Mouse (Mus musculus) Muller cell, postnatal 12 days (primary cell): ENCODE results near the gene Ccdc73.
"Not testable (repeated sequence)": the region's sequence is repeated elsewhere in the genome, so short reads cannot be mapped to it uniquely, and the experiment has no call there.

Experiments
- DNase-seq: peaks from one replicate; pipeline ENCODE4 v3.0.0-alpha.2; 2015; ENCODE audit errors: inconsistent ontology term

The Ccdc73 gene

DNA sequence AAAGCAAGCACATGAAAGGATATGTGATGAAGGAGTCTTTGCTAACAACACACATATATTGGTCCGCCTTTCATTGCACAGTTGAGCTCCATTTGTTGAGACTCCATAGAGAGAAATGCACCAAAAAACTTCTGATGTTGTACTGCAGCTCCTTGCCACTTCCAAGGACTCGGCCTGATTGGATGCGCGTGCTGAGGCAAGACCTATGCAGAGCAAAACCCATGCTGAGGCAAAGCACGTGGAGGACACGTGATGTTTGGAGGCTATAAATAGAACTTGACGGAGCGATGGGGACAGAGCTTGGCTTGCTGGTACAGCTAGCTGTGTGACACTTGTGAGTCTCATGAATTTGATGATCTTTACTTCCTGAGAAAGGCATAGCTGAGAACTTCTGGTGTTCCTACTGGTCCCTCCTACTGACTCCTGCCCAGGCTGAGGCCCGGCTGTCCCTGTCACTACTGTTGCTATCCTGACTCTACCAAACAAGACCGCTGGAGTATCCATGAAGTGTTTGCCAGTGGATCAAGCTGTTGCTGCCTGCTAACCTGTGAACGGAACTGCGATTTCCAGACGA is at the start of gene Ccdc73:
Gene Ccdc73, plus strand, starts transcription at position 524 of the 574 bp plus-strand sequence.
- no peak for DNase-seq

DNA sequence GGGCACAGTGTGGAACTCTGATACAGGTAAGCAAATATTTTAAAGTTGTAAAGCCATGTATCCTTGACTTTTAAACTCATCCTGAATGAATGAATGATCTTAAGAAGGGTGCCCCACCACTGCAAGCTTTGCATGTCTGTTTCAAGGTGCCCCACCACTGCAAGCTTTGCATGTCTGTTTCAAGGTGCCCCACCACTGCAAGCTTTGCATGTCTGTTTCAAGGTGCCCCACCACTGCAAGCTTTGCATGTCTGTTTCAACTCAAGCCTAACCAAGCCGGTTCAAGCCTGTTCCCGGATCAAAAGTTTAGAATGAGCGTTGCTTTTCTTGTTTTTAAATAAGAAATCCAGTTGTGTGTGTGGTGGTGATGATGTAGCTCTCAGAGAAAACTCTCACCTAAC is 48.8 kb upstream of the Ccdc73 start:
- DNase-seq, result not testable (repeated sequence)

DNA sequence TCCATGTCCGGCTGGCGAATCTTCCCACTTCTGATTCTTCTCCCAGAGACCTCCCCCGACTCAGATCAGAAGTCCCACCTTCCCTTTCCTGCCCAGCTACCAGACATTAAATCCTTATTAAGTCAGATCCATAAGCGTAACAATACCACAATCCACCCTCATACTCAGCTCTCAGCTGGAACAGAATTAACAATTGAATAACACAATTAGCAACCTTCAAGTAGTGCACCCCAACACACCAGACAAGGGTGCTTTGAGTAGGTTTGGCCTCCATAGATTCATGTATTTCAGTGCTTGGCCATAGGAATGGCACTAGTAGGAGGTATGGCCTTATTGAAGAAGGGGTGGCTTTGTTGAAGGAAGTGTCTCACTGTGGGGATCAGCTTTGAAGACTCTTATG is 41.4 kb upstream of the Ccdc73 start:
- no peak for DNase-seq

DNA sequence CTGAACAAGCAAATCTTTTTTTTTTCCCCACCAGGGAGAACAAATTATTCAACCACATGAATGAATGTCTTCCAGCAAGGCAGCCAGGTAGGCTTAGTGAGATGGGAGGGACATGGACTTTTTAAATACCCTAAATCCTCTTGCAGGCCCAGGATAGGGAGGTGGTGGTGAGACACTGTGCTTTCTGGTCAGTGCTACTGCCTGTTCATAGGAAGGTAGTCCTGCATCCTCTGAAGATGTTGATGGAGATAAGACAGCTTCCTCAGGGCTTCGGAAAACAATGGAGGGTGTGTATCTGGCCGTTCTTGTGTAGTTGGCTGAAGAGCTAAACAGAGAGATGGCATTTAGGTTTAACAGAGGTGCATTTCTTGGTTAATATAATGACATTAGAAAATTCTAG is 35.1 kb upstream of the Ccdc73 start:
- DNase-seq, result no peak

DNA sequence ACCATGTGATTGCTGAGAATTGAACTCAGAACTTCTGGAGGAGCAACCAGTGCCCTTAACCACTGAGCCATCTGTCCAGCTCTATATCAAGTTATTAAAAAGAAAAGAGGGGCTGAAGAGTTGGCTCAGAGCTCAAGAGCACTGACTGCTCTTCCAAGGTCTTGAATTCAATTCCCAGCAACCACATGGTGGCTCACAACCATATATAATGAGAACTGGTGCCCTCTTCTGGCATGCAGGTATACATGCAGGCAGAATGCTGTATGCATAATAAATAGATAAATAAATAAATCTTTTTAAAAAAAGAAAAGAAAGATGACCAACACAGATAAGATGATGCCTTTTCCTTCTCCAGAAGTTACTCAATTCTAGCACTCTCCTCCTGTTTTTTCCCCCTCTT is 26.6 kb upstream of the Ccdc73 start:
- no peak for DNase-seq

DNA sequence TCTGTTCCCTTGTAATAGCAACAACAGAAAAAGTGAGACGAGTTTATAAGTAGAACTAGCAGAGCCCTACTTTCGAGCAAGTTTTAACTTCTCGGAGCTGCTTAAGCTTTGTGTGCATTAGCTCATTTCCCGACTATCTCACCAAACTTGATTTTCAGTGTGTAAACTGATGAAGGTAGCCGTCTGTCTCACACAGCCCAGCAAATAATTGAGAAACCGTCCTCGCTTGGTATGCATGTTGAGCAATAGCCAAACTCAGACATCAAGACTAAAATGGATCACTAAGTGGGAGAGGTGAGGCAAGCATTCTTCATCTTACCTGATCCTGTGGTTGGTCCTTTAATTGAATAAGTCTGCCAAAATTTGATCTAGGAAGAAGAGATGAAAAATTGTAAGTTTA is 25.9 kb upstream of the Ccdc73 start:
- no peak for DNase-seq

DNA sequence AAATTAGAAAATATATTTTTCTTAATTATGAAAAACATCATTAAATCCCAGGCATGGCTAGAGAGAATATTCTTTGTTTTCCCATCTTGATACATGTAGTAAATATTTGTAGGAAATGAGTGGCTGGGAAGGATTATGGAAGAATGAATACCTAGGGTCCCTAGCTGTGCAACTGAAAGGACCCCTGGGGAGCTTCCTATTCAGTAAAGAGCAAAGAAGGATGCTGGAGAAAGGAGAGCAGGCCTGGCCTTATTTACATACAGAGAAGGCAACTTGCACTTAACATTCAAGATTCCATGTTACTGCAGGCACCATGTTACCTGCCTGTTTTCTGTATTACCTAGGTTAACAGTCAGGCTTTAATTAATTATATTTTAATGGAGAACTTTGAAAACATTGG is 25.0 kb upstream of the Ccdc73 start:
- no peak for DNase-seq

DNA sequence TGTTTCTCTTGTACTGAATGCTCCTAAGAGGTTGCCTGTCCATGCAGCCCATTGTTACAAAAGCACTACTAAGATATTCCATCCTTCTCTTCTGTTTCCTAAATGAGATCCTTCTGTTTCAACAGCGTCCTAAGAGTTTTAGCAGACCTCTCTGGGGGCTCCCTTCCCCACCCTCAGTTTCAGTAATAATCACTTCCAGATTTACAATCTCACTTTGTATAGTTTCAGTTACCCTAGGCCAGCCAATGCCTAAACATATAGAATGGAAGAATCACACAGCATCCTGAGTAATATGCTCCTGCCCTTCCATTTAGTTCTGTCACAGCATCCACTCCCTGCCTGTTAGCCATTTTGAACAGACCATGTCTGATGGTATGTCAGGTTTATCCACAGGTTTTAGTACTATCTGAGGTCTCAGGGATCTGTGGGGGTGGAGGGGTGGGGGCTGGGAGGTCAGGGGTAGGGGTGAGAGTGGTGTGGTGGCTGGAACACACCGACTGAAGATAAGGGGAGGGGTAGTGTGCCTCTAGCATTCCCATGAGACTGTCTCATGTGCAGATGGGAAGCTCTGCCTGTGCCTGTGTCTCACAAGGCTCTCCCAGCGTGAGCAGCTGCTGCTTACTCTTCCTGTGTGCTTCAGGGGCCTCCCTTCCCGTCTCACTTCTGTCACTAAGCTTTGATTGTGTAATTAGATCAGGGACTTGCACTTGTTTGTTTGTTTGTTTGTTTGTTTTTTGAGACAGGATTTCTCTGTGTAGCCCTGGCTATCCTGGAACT is 20.8 kb upstream of the Ccdc73 start:
- DNase-seq, result no peak

DNA sequence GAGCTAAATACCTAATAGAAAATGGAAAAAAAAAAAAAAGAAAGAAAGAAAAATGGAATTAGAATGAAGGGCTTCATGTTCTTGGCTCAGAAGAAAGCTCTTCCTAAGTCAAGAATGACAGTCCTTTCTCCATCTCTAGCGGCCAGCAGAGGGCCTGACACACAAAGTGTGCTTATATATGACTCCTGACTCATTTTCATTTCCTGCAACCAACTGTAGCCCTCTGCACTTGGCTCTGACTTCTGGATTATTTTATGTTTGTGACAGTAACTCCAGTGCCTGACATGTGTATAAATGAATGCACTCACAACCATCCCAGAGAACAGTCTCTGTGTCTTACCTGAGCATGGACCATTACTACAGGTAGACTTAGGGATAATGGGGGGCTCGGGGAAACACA is 20.0 kb upstream of the Ccdc73 start:
- DNase-seq, result peak; percentile 16

DNA sequence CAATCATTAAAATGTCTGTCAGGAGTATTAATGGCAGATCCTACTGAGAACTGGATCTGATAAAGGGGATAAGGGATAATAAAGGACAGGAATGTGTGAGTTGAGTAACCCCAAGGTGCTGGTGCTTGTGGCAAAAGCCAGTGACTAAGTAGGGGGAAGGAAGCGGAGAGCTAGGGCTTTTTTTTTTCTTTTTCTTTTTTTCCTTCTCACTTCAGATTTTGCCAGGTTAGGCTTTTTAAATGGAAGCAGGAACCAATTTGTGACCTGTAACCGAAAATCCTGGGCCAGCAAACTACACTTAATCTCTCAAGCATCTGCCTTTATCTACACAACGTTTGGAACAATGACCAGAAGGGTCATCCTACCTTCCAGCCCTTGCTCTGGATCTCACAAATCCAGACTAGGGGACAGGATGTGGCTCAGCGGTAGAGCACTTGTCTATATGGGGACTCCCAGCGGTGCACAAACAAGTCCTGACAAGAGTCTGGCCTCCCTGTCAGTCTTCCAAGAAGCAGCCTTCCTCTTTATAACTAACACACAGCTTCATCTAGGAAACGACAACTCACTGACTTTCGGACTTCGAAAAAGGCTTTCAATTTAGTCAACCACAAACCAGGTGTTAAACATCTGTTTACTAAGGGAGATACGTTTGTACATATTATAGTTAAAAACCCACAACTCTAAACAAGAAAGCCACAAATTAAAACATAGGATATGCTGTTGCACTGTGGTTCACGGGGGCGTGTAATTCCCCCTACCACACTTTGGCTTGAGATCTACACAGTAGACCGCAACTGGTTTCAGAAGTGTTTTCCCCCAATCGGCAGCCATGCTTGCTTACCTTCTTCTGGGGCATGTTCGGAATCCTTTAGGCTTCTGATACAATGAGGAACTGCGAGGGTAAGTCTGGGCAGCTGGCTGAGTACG is 19.1 kb upstream of the Ccdc73 start:
- DNase-seq, result peak; percentile 41

DNA sequence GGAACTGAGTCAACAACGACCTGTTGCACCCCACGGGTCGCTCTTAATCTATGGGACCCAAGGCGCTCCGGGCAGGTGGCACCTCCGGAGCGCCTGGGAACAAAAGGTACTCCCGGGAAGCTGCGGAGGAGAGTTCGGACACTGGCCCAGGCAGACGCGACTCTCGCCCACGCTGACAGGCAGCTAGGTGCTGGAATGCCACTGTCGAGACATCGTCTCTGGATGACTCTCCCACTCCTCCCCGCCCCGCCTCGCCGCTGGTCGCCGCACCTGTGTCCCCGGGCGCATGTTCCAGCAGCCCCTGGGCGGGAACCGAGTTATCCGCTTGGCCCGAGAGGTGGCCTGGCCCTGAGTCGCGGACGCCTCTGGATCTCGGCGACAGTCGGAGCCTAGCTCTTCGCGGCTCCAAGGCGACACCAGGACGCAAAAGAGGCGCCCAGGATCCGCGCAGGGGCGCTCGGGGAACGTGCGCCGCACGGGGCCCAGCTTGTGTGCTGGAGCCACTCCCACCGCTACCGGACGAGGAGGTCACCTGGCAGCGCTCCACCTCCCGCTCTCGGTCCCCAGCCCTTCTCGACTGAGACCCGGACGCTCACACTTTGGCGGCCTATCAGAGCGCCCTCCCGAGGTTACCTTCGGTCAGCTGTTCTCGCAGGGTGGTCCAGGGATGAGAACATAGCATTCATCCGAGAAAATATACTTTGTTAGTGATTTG is 18.2 kb upstream of the Ccdc73 start, which contains the start of gene Prrg4:
Gene Prrg4, minus strand, starts transcription at position 601 of the 715 bp plus-strand sequence.
- DNase-seq, result peak; percentile 69

DNA sequence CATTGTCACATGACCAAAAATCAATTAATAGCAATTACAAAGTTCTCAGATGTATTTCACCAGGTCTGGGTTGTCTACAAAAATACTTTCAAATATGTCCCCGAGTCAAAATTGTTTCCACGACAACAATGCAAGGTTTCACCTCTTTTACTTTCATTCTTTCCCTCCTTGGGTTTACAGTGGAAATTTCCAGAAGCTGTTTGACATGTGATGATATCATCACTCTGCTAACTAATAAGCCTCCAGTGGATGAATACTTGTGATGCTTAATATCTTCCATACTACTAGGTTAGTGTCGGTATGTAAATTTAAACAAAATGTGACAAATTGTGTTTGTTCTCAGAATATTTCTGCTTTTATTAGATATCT is 17.6 kb upstream of the Ccdc73 start:
- no peak for DNase-seq

DNA sequence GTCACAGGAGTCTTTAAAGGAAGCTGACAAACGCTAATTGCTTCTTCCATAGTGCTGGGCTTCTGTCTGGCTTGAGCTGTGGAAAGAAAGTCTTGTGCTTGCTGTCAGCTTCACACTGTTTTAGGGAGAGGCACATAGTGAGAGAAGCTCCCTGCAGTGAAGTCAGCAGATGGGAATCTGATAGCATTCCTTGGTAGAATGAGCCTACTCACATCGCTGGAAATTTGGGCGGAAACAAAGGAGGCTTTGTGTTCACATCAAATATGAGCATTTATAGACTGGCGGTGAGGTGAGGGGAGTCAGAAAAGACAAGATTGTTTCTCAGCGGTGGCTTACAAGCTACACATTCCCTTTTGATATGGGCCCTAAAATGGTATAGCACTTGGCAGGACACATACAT is 15.9 kb upstream of the Ccdc73 start:
- peak; percentile 88 for DNase-seq

DNA sequence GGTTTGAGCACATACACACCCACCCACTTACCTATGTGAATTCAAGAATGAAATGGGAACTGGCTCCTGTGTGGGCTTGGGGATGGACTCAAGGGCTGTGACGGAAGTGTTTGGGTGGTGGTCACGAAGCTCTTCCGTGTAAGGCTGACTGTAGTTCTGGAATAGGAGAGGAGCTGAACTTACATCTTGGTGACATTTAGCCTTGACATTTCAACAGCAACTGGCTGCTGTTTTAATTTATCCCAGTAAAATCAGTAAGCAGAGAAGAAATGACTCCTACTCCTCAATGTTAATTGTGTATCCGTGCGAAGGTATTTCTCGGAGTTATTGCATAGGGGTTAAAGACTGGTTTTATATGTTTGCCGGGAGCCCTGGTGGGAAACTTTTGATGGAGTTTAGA is 15.1 kb upstream of the Ccdc73 start:
- no peak for DNase-seq

DNA sequence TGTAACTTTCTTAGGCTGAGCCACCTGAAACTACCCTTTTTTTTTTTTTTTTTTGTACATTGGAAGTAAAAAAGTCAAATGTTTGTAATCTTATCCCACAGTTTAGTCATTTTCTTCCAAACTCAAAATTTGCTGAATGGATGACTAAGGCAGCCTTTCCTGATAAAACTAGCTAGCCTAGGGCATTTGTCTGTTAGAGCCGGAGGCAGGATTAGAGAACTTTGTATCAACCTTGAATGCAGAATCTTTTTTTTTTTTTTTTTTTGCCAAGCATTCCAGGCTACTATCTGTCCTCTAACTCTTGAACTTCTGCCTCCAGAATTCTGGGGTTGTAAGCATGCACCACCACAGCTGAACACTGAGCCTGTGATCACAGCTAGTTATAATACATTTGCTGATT is 12.8 kb upstream of the Ccdc73 start:
- DNase-seq, result no peak

DNA sequence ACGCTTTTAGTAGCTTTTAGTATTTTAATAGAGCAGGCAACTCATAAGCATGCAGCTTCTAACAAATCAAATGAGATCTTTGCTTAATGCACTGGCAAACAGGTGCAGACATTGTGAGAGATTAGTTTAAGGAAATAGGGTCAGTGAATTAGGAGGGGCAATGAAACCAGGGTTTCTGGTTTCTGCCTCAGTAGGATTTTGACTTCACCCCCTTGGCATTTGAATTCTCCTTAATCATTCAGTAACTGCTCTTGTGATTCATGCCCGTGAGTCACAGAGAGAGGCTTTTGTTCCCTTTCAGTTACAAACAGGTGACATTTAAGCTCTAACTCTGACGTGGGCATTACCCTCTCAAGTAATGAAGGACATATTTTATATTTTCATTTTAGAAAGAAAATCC is 11.9 kb upstream of the Ccdc73 start:
- DNase-seq, result peak; percentile 40

DNA sequence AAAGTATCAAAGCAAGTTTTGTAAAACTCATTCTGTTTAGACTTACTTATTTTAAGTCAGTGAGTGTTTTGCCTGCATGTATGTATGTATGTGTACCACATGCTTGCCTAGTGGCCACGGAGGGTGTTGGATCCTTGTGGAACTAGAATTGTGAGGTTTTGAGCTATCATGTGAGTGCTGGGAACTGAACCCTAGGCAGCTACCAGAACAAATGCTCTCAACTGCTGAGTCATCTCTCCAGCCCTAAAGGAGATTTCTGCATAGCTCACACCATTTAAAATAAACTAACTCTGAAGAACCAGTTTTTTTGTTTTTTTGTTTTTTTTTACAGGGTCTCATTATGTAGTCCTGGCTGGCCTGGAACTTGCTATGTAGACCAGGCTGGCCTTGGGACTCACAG is 11.4 kb upstream of the Ccdc73 start:
- no peak for DNase-seq

DNA sequence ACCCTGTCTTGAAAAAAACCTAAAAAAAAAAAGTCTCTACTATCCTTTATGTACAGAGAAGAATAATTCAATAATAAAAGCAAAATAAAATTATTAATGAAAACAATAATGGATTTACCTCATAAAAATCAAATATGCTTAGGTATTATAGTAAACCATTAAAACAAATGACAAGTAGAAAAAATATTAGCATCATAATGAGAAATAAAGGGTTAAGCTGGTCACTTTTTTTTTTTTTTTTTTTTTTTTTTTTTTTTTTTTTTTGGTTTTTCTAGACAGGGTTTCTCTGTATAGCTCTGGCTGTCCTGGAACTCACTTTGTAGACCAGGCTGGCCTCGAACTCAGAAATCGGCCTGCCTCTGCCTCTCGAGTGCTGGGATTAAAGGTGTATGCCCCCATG is 9.5 kb upstream of the Ccdc73 start:
- not testable (repeated sequence) for DNase-seq

DNA sequence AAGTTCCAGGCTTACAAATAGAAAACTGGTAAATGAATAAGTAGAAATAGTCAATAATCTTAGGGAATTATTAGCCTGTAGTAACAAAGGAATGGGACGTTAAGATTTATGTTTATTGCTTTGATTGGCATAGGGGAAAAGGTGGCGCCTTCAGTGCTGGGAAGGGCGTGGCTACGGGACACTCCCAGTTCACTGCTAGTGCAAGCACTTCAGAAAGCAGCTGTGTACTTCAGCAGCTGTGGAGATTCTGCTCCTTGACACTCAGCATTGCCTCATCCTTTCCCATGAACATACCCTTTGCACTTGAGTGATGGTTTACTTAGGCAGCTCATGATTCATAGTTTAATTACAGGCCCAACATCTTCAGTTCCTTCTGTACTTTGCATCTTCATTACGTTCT is 8.5 kb upstream of the Ccdc73 start:
- no peak for DNase-seq

DNA sequence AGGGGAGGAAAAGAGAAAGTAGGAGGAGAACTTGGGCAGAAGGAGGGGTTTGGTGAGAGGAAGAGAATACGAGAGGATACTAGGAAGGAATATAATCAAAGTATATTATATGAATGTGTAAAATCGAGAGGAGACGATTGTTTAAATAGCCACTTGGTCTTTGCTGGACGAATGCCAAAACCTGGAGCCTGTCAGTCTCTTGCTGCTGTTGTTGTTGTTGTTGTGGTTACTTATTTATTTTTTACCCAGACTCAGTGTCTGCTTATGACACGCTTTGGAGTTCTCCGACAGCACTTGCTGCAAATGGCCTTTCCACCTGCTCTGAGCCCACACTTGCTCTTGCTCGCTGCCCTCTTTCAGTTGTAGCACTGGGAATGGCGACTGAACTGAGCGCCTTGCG is 7.2 kb upstream of the Ccdc73 start:
- DNase-seq, result no peak

DNA sequence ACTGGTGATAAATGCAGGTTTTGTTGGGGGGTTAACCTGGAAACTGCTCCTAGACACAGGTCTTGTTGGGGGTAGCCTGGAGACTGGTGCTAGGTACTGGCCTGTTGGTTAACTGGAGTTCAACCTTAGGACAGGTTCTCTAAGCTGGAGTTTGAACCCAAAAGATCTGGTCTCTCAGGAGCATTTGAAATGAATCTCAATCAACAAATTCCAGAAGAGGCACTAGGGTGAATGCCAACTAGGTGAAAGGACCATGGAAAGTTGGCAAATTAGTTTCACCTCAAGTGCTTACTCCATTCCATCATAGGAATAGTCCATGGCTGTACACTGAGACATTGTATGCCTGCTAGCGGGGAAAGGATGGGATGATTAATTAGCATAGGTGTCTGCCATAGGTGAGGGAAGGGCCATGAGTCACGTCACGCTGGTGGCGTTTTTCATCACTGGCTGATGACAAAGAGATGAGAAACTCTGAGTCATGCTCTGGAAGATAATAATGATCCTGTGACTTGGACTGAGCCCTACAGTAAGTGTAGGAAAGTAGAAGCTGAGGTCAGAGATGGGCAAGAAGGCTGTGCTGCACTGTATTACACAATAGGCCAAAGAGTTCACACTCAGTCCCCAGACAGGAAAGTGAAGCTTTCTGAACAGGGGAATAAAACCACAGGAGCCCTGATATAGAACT is 3.3 kb upstream of the Ccdc73 start:
- peak; percentile 43 for DNase-seq
